Mouse (Mus musculus) myocyte (in vitro differentiated cells): ENCODE measurements at regions not wholly inside any gene's neighbourhood (a gene's known extent, or its start where the extent isn't known, plus 50 kb on each side); places are given as distances from the start of the nearest gene placed in this dataset.

Source experiments
- CEBPB ChIP-seq: IDR thresholded peaks from 2 replicates; pipeline ENCODE4 v1.6.1; 2011; ENCODE audit warnings: mild to moderate bottlenecking, moderate library complexity; ENCODE audit not compliant: poor library complexity, insufficient read depth, severe bottlenecking
- MYOG ChIP-seq, 3 experiments: IDR thresholded peaks; one replicate each; pipeline ENCODE4 v1.6.1; 2011; ENCODE audit warnings: control low read depth in 2 of 3, low read depth in 2 of 3, mild to moderate bottlenecking in 2 of 3; ENCODE audit not compliant: insufficient read length in 2 of 3, control insufficient read depth in 1 of 3, insufficient read depth in 1 of 3
- POLR2A ChIP-seq: IDR thresholded peaks from one replicate; pipeline ENCODE4 v1.6.1; 2011; ENCODE audit warnings: low read depth, mild to moderate bottlenecking, control low read depth, moderate library complexity; ENCODE audit not compliant: insufficient read length
- POLR2AphosphoS2 ChIP-seq: IDR thresholded peaks from one replicate; pipeline ENCODE4 v1.6.1; 2011; ENCODE audit warnings: low read depth, control low read depth; ENCODE audit not compliant: insufficient read length
- TCF12 ChIP-seq: IDR thresholded peaks from one replicate; pipeline ENCODE4 v1.6.1; 2011; ENCODE audit warnings: mild to moderate bottlenecking, control low read depth; ENCODE audit not compliant: poor library complexity, insufficient read depth, severe bottlenecking

GRCm38 (mm10) chr11:82607661-82608060 is 156.5 kb downstream of the Cct6b start:
- TF ChIP-seq TCF12 (no peak), CEBPB (no peak), POLR2A (no peak), MYOG (IDR thresholded peaks at IDR 0.05; ENCODE audit: control insufficient read depth in 1 of 3, insufficient read depth in 1 of 3, insufficient read length in 2 of 3, low read depth in 2 of 3) (no peak), POLR2AphosphoS2 (no peak)
